Mouse (Mus musculus): ENCODE data around the gene E030025P04Rik.

E030025P04Rik gene

GRCm38 (mm10) chr11:109144236-109144635 is at the start of gene E030025P04Rik:
TSS of gene E030025P04Rik (minus strand) at chr11:109144369.
- no peak for DNase-seq (ENCODE audit: inconsistent ontology term)

GRCm38 (mm10) chr11:109192673-109193557 is 48.7 kb upstream of the E030025P04Rik start:
- DNase-seq (ENCODE audit: inconsistent ontology term) = peak; percentile 81

- DNase-seq (ENCODE audit: inconsistent ontology term) = no peak
Observed at GRCm38 (mm10) chr11:109188235-109188634, 44.1 kb upstream of the E030025P04Rik start.

- DNase-seq (ENCODE audit: inconsistent ontology term) = no peak
Observed at GRCm38 (mm10) chr11:109187631-109188184, 43.5 kb upstream of the E030025P04Rik start.

GRCm38 (mm10) chr11:109181118-109181517 is 36.9 kb upstream of the E030025P04Rik start:
- DNase-seq (ENCODE audit: inconsistent ontology term) = no peak

GRCm38 (mm10) chr11:109180290-109180689 is 36.1 kb upstream of the E030025P04Rik start:
- no peak for DNase-seq (ENCODE audit: inconsistent ontology term)

- DNase-seq (ENCODE audit: inconsistent ontology term) = peak; percentile 49
Observed at GRCm38 (mm10) chr11:109178788-109179518, 34.8 kb upstream of the E030025P04Rik start.

GRCm38 (mm10) chr11:109175376-109175969 is 31.3 kb upstream of the E030025P04Rik start:
- no peak for DNase-seq (ENCODE audit: inconsistent ontology term)

GRCm38 (mm10) chr11:109172224-109172623 is 28.1 kb upstream of the E030025P04Rik start:
- DNase-seq (ENCODE audit: inconsistent ontology term) = no peak

GRCm38 (mm10) chr11:109170771-109171170 is 26.6 kb upstream of the E030025P04Rik start:
- no peak for DNase-seq (ENCODE audit: inconsistent ontology term)

GRCm38 (mm10) chr11:109157694-109158093 is 13.5 kb upstream of the E030025P04Rik start:
- DNase-seq (ENCODE audit: inconsistent ontology term) = peak; percentile 13

GRCm38 (mm10) chr11:109144890-109145341 is 747 bp upstream of the E030025P04Rik start:
- no peak for DNase-seq (ENCODE audit: inconsistent ontology term)

- peak; percentile 28 for DNase-seq (ENCODE audit: inconsistent ontology term)
Observed at GRCm38 (mm10) chr11:109126482-109126881, 17.7 kb downstream of the E030025P04Rik start.

- peak; percentile 72 for DNase-seq (ENCODE audit: inconsistent ontology term)
Observed at GRCm38 (mm10) chr11:109125451-109125850, 18.7 kb downstream of the E030025P04Rik start.

- no peak for DNase-seq (ENCODE audit: inconsistent ontology term)
Observed at GRCm38 (mm10) chr11:109124284-109124683, 19.9 kb downstream of the E030025P04Rik start.

- no peak for DNase-seq (ENCODE audit: inconsistent ontology term)
Observed at GRCm38 (mm10) chr11:109109826-109110346, 34.3 kb downstream of the E030025P04Rik start.

GRCm38 (mm10) chr11:109109056-109109455 is 35.1 kb downstream of the E030025P04Rik start:
- DNase-seq (ENCODE audit: inconsistent ontology term) = no peak

GRCm38 (mm10) chr11:109107518-109108205 is 36.5 kb downstream of the E030025P04Rik start:
- DNase-seq (ENCODE audit: inconsistent ontology term) = no peak

GRCm38 (mm10) chr11:109106751-109107150 is 37.4 kb downstream of the E030025P04Rik start:
- peak; percentile 32 for DNase-seq (ENCODE audit: inconsistent ontology term)

- DNase-seq (ENCODE audit: inconsistent ontology term) = no peak
Observed at GRCm38 (mm10) chr11:109106181-109106580, 38.0 kb downstream of the E030025P04Rik start.

GRCm38 (mm10) chr11:109103386-109103785 is 40.8 kb downstream of the E030025P04Rik start:
- DNase-seq (ENCODE audit: inconsistent ontology term) = no peak
